11 mouse cellular contexts compared by ENCODE assay signal in genomic region chr6:97252711-97253221, GRCm38 (mm10). TPM values are rescaled to one million over a fixed set of nuclear protein-coding genes. Genes with fewer than 3 reads are reported as not detected.
DNase-seq lines count a peak whose midpoint lies in the region; ATAC-seq and TF ChIP-seq lines count a peak whose summit lies in the region.
"Had no signal": no experiment of that assay in that cellular context is flagged by ENCODE, and none has a peak within 500 bp of the region (broad histone marks: within the 10 kb centered on the region; RNA-seq: fewer than 3 reads in every experiment).

Gene Lmod3, minus strand, starts transcription at chr6:97252759.

- H3K36me3 ChIP-seq in intestine, embryonic 14.5 days (ENCODE audit: control insufficient read depth, insufficient read depth, low read length) = no peaks in the 10 kb centered on the region
- no peaks in the 10 kb centered on the region for H3K36me3 ChIP-seq in intestine, postnatal 0 days (ENCODE audit: control insufficient read depth, insufficient read depth)
- H3K36me3 ChIP-seq in C2C12 (ENCODE audit: control insufficient read depth, insufficient read depth) = no peaks in the 10 kb centered on the region
- H3K36me3 ChIP-seq: hindbrain, embryonic 15.5 days; neural tube, embryonic 12.5 days had no signal

- H3K4me2 ChIP-seq in intestine, embryonic 14.5 days (ENCODE audit: low read length) = peak within 1 kb of the TSS; percentile 12; the same call in 1 of the 2 replicates
- no peak within 1 kb of the TSS for H3K4me2 ChIP-seq in intestine, postnatal 0 days (replicated peaks; ENCODE audit: low read depth)
- H3K4me2 ChIP-seq: hindbrain, embryonic 15.5 days; neural tube, embryonic 12.5 days had no signal

- H3K27ac ChIP-seq in intestine, embryonic 14.5 days (ENCODE audit: low read depth) = no peak within 1 kb of the TSS
- no peak within 1 kb of the TSS for H3K27ac ChIP-seq in intestine, postnatal 0 days (ENCODE audit: low read depth, low read length)
- H3K27ac ChIP-seq in cerebellum, adult 2 months (ENCODE audit: insufficient read depth, low read length) = no peak within 1 kb of the TSS
- H3K27ac ChIP-seq: hindbrain, embryonic 15.5 days; neural tube, embryonic 12.5 days had no signal

- H3K79me2 ChIP-seq in C2C12 (ENCODE audit: control insufficient read depth, insufficient read depth) = no peaks in the 10 kb centered on the region

- 0 out of 2 replicates have a peak, but pooled peaks cover 4% of the 10 kb centered on the region for H3K4me1 ChIP-seq in intestine, embryonic 14.5 days (replicated peaks; ENCODE audit: control insufficient read depth, insufficient read depth, low read length)
- no peaks in the 10 kb centered on the region for H3K4me1 ChIP-seq in intestine, postnatal 0 days (replicated peaks; ENCODE audit: control insufficient read depth, insufficient read depth, low read length)
- no peaks in the 10 kb centered on the region for H3K4me1 ChIP-seq in cerebellum, adult 2 months (ENCODE audit: control insufficient read depth, insufficient read depth, low read length)
- H3K4me1 ChIP-seq: hindbrain, embryonic 15.5 days; neural tube, embryonic 12.5 days had no signal

- no peak within 1 kb of the TSS for H3K4me3 ChIP-seq in intestine, embryonic 14.5 days (ENCODE audit: low read depth, low read length)
- H3K4me3 ChIP-seq in intestine, postnatal 0 days (ENCODE audit: low read depth, low read length) = no peak within 1 kb of the TSS
- no peak within 1 kb of the TSS for H3K4me3 ChIP-seq in C2C12 (ENCODE audit: insufficient read depth, poor library complexity, severe bottlenecking)
- H3K4me3 ChIP-seq in cerebellum, adult 2 months (replicated peaks; ENCODE audit: insufficient read depth, low read depth, low read length) = no peak within 1 kb of the TSS
- H3K4me3 ChIP-seq: hindbrain, embryonic 15.5 days; neural tube, embryonic 12.5 days had no signal

- TF ChIP-seq CTCF in intestine, postnatal 0 days (IDR thresholded peaks at IDR 0.05; ENCODE audit: low read depth) = no peak
- TF ChIP-seq CTCF in C2C12 (IDR thresholded peaks at IDR 0.05; ENCODE audit: control insufficient read depth, insufficient read depth, insufficient read length) = no peak
- no peak for TF ChIP-seq CTCF in cerebellum, adult 2 months (IDR thresholded peaks at IDR 0.05; ENCODE audit: borderline replicate concordance, insufficient read depth, low read depth, low read length)

- no peaks in the 10 kb centered on the region for H3K79me3 ChIP-seq in C2C12 (ENCODE audit: low read depth)

- intact Hi-C loops in heart, postnatal 36 days (cut with DNase I) = loop anchor here (1.0 to 5.0 kb wide), 3 partner anchors 26 to 490 kb away; partner anchors contain the start of gene Arl6ip5

- H3K9ac ChIP-seq in intestine, embryonic 14.5 days (ENCODE audit: low read length) = no peak within 1 kb of the TSS
- no peak within 1 kb of the TSS for H3K9ac ChIP-seq in intestine, postnatal 0 days (ENCODE audit: low read depth, low read length)
- H3K9ac ChIP-seq: hindbrain, embryonic 15.5 days; neural tube, embryonic 12.5 days had no signal

- no peaks in the 10 kb centered on the region for H3K27me3 ChIP-seq in intestine, embryonic 14.5 days (replicated peaks; ENCODE audit: control insufficient read depth, insufficient read depth, low read length)
- no peaks in the 10 kb centered on the region for H3K27me3 ChIP-seq in intestine, postnatal 0 days (replicated peaks; ENCODE audit: control insufficient read depth, insufficient read depth, low read length)
- H3K27me3 ChIP-seq in C2C12 (ENCODE audit: control insufficient read depth, insufficient read depth, insufficient read length) = no peaks in the 10 kb centered on the region
- H3K27me3 ChIP-seq in cerebellum, adult 2 months (ENCODE audit: control insufficient read depth, insufficient read depth, low read length) = no peaks in the 10 kb centered on the region
- H3K27me3 ChIP-seq: hindbrain, embryonic 15.5 days; neural tube, embryonic 12.5 days had no signal

- DNase-seq in intestine, embryonic 14.5 days (ENCODE audit: low spot score) = peak; percentile 52
- DNase-seq in gastrocnemius, postnatal 4 days (ENCODE audit: low spot score in 2 of 2) = peak in 1 of 2 experiments; percentile 24
- peak; percentile 27 to 49 for DNase-seq in heart, postnatal 36 days
- no peak for DNase-seq in cerebellum, postnatal 4 days (ENCODE audit: low spot score in 2 of 2)
- no peak for DNase-seq in cerebellum, adult 2 months
- DNase-seq in cerebellum, adult 11 months = no peak

- ATAC-seq in intestine, embryonic 14.5 days (replicated peaks; ENCODE audit: low FRiP score, low TSS enrichment, low read depth) = no peak
- no peak for ATAC-seq in intestine, postnatal 0 days

- TF ChIP-seq POLR2A in cerebellum, adult 2 months (IDR thresholded peaks at IDR 0.05; ENCODE audit: borderline replicate concordance, insufficient read depth, low read length) = no peak

- H3ac ChIP-seq in C2C12 (ENCODE audit: control insufficient read depth, insufficient read length, low read depth) = no peak within 1 kb of the TSS

- no peaks in the 10 kb centered on the region for H3K9me3 ChIP-seq in intestine, embryonic 14.5 days (ENCODE audit: control insufficient read depth, low read length)
- no peaks in the 10 kb centered on the region for H3K9me3 ChIP-seq in intestine, postnatal 0 days (ENCODE audit: control insufficient read depth)
- H3K9me3 ChIP-seq: hindbrain, embryonic 15.5 days; neural tube, embryonic 12.5 days had no signal

- whole genome bisulfite sequencing in intestine, embryonic 14.5 days = 15% methylated on average over 9 of the region's 9 CpGs
- WGBS in intestine, postnatal 0 days = 26% methylated on average over 9 of the region's 9 CpGs
- WGBS in cerebellum, adult 2 months = 39% methylated on average over 9 of the region's 9 CpGs

TF ChIP-seq in C2C12, 6 proteins besides CTCF, POLR2A, EP300 and RAD21:
- TF ChIP-seq FOSL1 (IDR thresholded peaks at IDR 0.05; ENCODE audit: insufficient read depth, low read length, poor library complexity, severe bottlenecking) (no peak), MYOG (IDR thresholded peaks at IDR 0.05; ENCODE audit: control insufficient read depth, extremely low read depth, insufficient read length) (no peak), MYOD1 (IDR thresholded peaks at IDR 0.05; ENCODE audit: control insufficient read depth, insufficient read length, low read depth) (peak; percentile 13), MAX (IDR thresholded peaks at IDR 0.05) (no peak), CEBPB (IDR thresholded peaks at IDR 0.05; ENCODE audit: low read depth) (no peak)

RNA-seq across cellular contexts. Expression of gene Lmod3, which starts in this region (rescaled TPM):
- 0.11 TPM in 1 of 2 replicates, not detected in the other for polyA plus RNA-seq in intestine, embryonic 14.5 days (2014; fragmentation: Nextera tagmentation; extraction: Ambion mirVana)
- polyA plus RNA-seq in intestine, postnatal 0 days (2015; fragmentation: Nextera tagmentation; extraction: Ambion mirVana) = 0.08 and 0.13 TPM in 2 replicates
- 0.36 TPM for polyA plus RNA-seq in C2C12 (2012; fragmentation: generic; extraction: Trizol)
- total RNA-seq in gastrocnemius, postnatal 4 days (2021) = 100 to 1,000 TPM; 156 to 173 TPM
- total RNA-seq in heart, postnatal 36 days (2021) = 10 to 100 TPM; 57.6 to 64.6 TPM
- polyA plus RNA-seq in cerebellum, adult 2 months (2012; rRNA removed) = 0.06 and 0.08 TPM in 2 replicates
- total RNA-seq: layer of hippocampus, postnatal 14 days had no signal
- polyA plus RNA-seq: hindbrain, embryonic 15.5 days had no signal

Comparison
In these comparisons a context has a peak if more than half of its experiments do, and no peak if none do; other contexts are left out.
1. Peak in DNase-seq and H3K4me2 ChIP-seq in intestine, embryonic 14.5 days; RNA of the gene not detected or under 1 TPM.
2. DNase-seq: peak in heart, postnatal 36 days (2 of 2); none in cerebellum, postnatal 4 days (0 of 2), cerebellum, adult 2 months (0 of 2) and cerebellum, adult 11 months (single experiment).